Mouse (Mus musculus): ENCODE measurements around the gene Msmo1. TPM values are rescaled to one million over a fixed set of nuclear protein-coding genes. Genes with fewer than 3 reads are reported as not detected.

Msmo1 gene
- polyA plus RNA-seq (2011; ENCODE audit: insufficient read depth, insufficient read length, low read depth, missing spikeins) = 175 and 182 TPM in 2 replicates

GRCm38 (mm10) chr8:64733271-64733943 lies at the start of gene Msmo1:
Gene Msmo1 (minus strand): TSS chr8:64733792.
- H3K27ac ChIP-seq (ENCODE audit: insufficient read depth, low read length) = peak within 1 kb of the TSS; percentile 71
- H3K4me1 ChIP-seq (ENCODE audit: control insufficient read depth, insufficient read depth, low read length) = no peaks in the 10 kb centered on the region
- H3K27me3 ChIP-seq (ENCODE audit: control insufficient read depth, insufficient read depth, low read length, poor library complexity, severe bottlenecking) = no peaks in the 10 kb centered on the region
- peak within 1 kb of the TSS; percentile 91 for H3K9ac ChIP-seq (ENCODE audit: low read depth, poor library complexity, severe bottlenecking)
- no peaks in the 10 kb centered on the region for H3K9me3 ChIP-seq (replicated peaks; ENCODE audit: control insufficient read depth, insufficient read depth, low read length, poor library complexity, severe bottlenecking)
- H3K36me3 ChIP-seq (ENCODE audit: control insufficient read depth, insufficient read depth, low read length, poor library complexity, severe bottlenecking) = peaks cover 28% of the 10 kb centered on the region
- H3K4me3 ChIP-seq (ENCODE audit: low read depth, low read length) = peak within 1 kb of the TSS; percentile 88
- TF ChIP-seq CTCF (IDR thresholded peaks at IDR 0.05; ENCODE audit: low read depth, low read length) (no peak), EP300 (IDR thresholded peaks at IDR 0.05; ENCODE audit: insufficient read depth, low read depth, low read length) (no peak; the same call in 1 of the 2 replicates), POLR2A (IDR thresholded peaks at IDR 0.05; ENCODE audit: insufficient read depth, low read length) (peak; percentile 85)

- H3K27me3 ChIP-seq (ENCODE audit: control insufficient read depth, insufficient read depth, low read length, poor library complexity, severe bottlenecking) = no peaks in the 10 kb centered on the region
- H3K4me1 ChIP-seq (ENCODE audit: control insufficient read depth, insufficient read depth, low read length) = peaks cover 2% of the 10 kb centered on the region
- H3K27ac ChIP-seq (ENCODE audit: insufficient read depth, low read length) = no peak overlapping the region
- 0 out of 2 replicates have a peak, but pooled peaks cover 2% of the 10 kb centered on the region for H3K36me3 ChIP-seq (ENCODE audit: control insufficient read depth, insufficient read depth, low read length, poor library complexity, severe bottlenecking)
- TF ChIP-seq POLR2A (IDR thresholded peaks at IDR 0.05; ENCODE audit: insufficient read depth, low read length) (no peak), CTCF (IDR thresholded peaks at IDR 0.05; ENCODE audit: low read depth, low read length) (no peak), EP300 (IDR thresholded peaks at IDR 0.05; ENCODE audit: insufficient read depth, low read depth, low read length) (no peak)
- H3K9ac ChIP-seq (ENCODE audit: low read depth, poor library complexity, severe bottlenecking) = no peak overlapping the region
- no peak overlapping the region for H3K4me3 ChIP-seq (ENCODE audit: low read depth, low read length)
- no peaks in the 10 kb centered on the region for H3K9me3 ChIP-seq (replicated peaks; ENCODE audit: control insufficient read depth, insufficient read depth, low read length, poor library complexity, severe bottlenecking)
These were observed 48.4 kb upstream of the Msmo1 start for GRCm38 (mm10) chr8:64781947-64782346.

GRCm38 (mm10) chr8:64777925-64778324 lies 44.3 kb upstream of the Msmo1 start:
- Histone ChIP-seq H3K27ac (ENCODE audit: insufficient read depth, low read length) (peak overlapping the region; percentile 3), H3K9me3 (replicated peaks; ENCODE audit: control insufficient read depth, insufficient read depth, low read length, poor library complexity, severe bottlenecking) (no peaks in the 10 kb centered on the region), H3K36me3 (ENCODE audit: control insufficient read depth, insufficient read depth, low read length, poor library complexity, severe bottlenecking) (no peaks in the 10 kb centered on the region), H3K4me3 (ENCODE audit: low read depth, low read length) (peak overlapping the region; percentile 6; the same call in 1 of the 2 replicates), H3K27me3 (ENCODE audit: control insufficient read depth, insufficient read depth, low read length, poor library complexity, severe bottlenecking) (no peaks in the 10 kb centered on the region), H3K9ac (ENCODE audit: low read depth, poor library complexity, severe bottlenecking) (peak overlapping the region; percentile 13; the same call in 1 of the 2 replicates), H3K4me1 (ENCODE audit: control insufficient read depth, insufficient read depth, low read length) (peaks cover 2% of the 10 kb centered on the region)
- peak; percentile 10 for TF ChIP-seq CTCF (IDR thresholded peaks at IDR 0.05; ENCODE audit: low read depth, low read length)
- no peak for TF ChIP-seq POLR2A (IDR thresholded peaks at IDR 0.05; ENCODE audit: insufficient read depth, low read length)
- TF ChIP-seq EP300 (IDR thresholded peaks at IDR 0.05; ENCODE audit: insufficient read depth, low read depth, low read length) = 0 out of 2 replicates have a peak, but pooled peaks have one; percentile 27

- no peak overlapping the region for H3K9ac ChIP-seq (ENCODE audit: low read depth, poor library complexity, severe bottlenecking)
- H3K27me3 ChIP-seq (ENCODE audit: control insufficient read depth, insufficient read depth, low read length, poor library complexity, severe bottlenecking) = no peaks in the 10 kb centered on the region
- TF ChIP-seq EP300 (IDR thresholded peaks at IDR 0.05; ENCODE audit: insufficient read depth, low read depth, low read length) (no peak), POLR2A (IDR thresholded peaks at IDR 0.05; ENCODE audit: insufficient read depth, low read length) (no peak), CTCF (IDR thresholded peaks at IDR 0.05; ENCODE audit: low read depth, low read length) (no peak)
- H3K36me3 ChIP-seq (ENCODE audit: control insufficient read depth, insufficient read depth, low read length, poor library complexity, severe bottlenecking) = no peaks in the 10 kb centered on the region
- peaks cover 2% of the 10 kb centered on the region for H3K4me1 ChIP-seq (ENCODE audit: control insufficient read depth, insufficient read depth, low read length)
- no peak overlapping the region for H3K27ac ChIP-seq (ENCODE audit: insufficient read depth, low read length)
- no peak overlapping the region for H3K4me3 ChIP-seq (ENCODE audit: low read depth, low read length)
- H3K9me3 ChIP-seq (replicated peaks; ENCODE audit: control insufficient read depth, insufficient read depth, low read length, poor library complexity, severe bottlenecking) = no peaks in the 10 kb centered on the region
These were observed 40.5 kb upstream of the Msmo1 start for GRCm38 (mm10) chr8:64774136-64774535.

GRCm38 (mm10) chr8:64770814-64771213 lies 37.2 kb upstream of the Msmo1 start:
- H3K27ac ChIP-seq (ENCODE audit: insufficient read depth, low read length) = no peak overlapping the region
- no peaks in the 10 kb centered on the region for H3K36me3 ChIP-seq (ENCODE audit: control insufficient read depth, insufficient read depth, low read length, poor library complexity, severe bottlenecking)
- no peaks in the 10 kb centered on the region for H3K27me3 ChIP-seq (ENCODE audit: control insufficient read depth, insufficient read depth, low read length, poor library complexity, severe bottlenecking)
- TF ChIP-seq POLR2A (IDR thresholded peaks at IDR 0.05; ENCODE audit: insufficient read depth, low read length) (no peak), CTCF (IDR thresholded peaks at IDR 0.05; ENCODE audit: low read depth, low read length) (no peak), EP300 (IDR thresholded peaks at IDR 0.05; ENCODE audit: insufficient read depth, low read depth, low read length) (no peak)
- H3K4me1 ChIP-seq (ENCODE audit: control insufficient read depth, insufficient read depth, low read length) = no peaks in the 10 kb centered on the region
- no peaks in the 10 kb centered on the region for H3K9me3 ChIP-seq (replicated peaks; ENCODE audit: control insufficient read depth, insufficient read depth, low read length, poor library complexity, severe bottlenecking)
- no peak overlapping the region for H3K9ac ChIP-seq (ENCODE audit: low read depth, poor library complexity, severe bottlenecking)
- H3K4me3 ChIP-seq (ENCODE audit: low read depth, low read length) = no peak overlapping the region

- H3K9me3 ChIP-seq (replicated peaks; ENCODE audit: control insufficient read depth, insufficient read depth, low read length, poor library complexity, severe bottlenecking) = no peaks in the 10 kb centered on the region
- H3K9ac ChIP-seq (ENCODE audit: low read depth, poor library complexity, severe bottlenecking) = no peak overlapping the region
- H3K36me3 ChIP-seq (ENCODE audit: control insufficient read depth, insufficient read depth, low read length, poor library complexity, severe bottlenecking) = no peaks in the 10 kb centered on the region
- no peak for TF ChIP-seq CTCF (IDR thresholded peaks at IDR 0.05; ENCODE audit: low read depth, low read length)
- TF ChIP-seq POLR2A (IDR thresholded peaks at IDR 0.05; ENCODE audit: insufficient read depth, low read length) = no peak
- no peak for TF ChIP-seq EP300 (IDR thresholded peaks at IDR 0.05; ENCODE audit: insufficient read depth, low read depth, low read length)
- H3K4me3 ChIP-seq (ENCODE audit: low read depth, low read length) = no peak overlapping the region
- H3K27me3 ChIP-seq (ENCODE audit: control insufficient read depth, insufficient read depth, low read length, poor library complexity, severe bottlenecking) = no peaks in the 10 kb centered on the region
- no peak overlapping the region for H3K27ac ChIP-seq (ENCODE audit: insufficient read depth, low read length)
- H3K4me1 ChIP-seq (ENCODE audit: control insufficient read depth, insufficient read depth, low read length) = no peaks in the 10 kb centered on the region
These were observed 36.0 kb upstream of the Msmo1 start for GRCm38 (mm10) chr8:64769586-64769985.

All from ES-Bruce4 (cell line).